Comparison of ENCODE assay signal across 17 mouse cellular contexts in the genomic region with DNA sequence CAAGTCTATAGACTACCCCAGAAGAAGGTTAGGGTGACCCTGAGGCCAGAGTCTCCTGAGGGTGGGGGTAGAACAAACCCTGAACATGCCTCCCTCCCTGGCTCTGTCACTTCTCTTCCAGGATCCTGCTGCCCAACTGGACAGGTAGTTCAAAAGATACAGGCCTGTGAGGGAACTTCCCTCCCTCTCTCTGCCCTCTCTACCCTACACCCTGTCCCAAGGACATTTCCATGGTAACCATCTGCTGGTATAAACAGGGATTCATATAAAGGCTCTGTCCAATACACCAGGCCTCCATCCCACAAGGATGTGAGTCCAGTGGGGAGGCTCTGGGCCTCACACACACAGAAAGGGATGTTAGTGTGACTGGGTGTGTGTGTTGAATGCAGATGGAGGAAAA. TPM values are rescaled to one million over a fixed set of nuclear protein-coding genes. Genes with fewer than 3 reads are reported as not detected.
A peak's percentile ranks its signal among the peaks of the same experiment; 100 is the strongest.
DNase-seq lines count a peak whose midpoint lies in the region; ATAC-seq and TF ChIP-seq lines count a peak whose summit lies in the region.
"Had no signal": no experiment of that assay in that cellular context is flagged by ENCODE, and none has a peak within 500 bp of the region (broad histone marks: within the 10 kb centered on the region; RNA-seq: fewer than 3 reads in every experiment).

No protein-coding gene starts in this region.

- peak overlapping the region; percentile 18; the same call in 1 of the 2 replicates for H3K9ac ChIP-seq in hindbrain, postnatal 0 days (replicated peaks; ENCODE audit: low read length)
- H3K9ac ChIP-seq: embryonic facial prominence, embryonic 15.5 days; liver, embryonic 13.5 days had no signal

- ATAC-seq in hindbrain, postnatal 0 days = peak; percentile 24; the same call in 1 of the 2 replicates

- no peaks in the 10 kb centered on the region for H3K27me3 ChIP-seq in hindbrain, postnatal 0 days (ENCODE audit: insufficient read depth, low read length)

- H3K36me3 ChIP-seq in hindbrain, postnatal 0 days (ENCODE audit: insufficient read depth, low read length) = no peaks in the 10 kb centered on the region
- H3K36me3 ChIP-seq: embryonic facial prominence, embryonic 15.5 days; liver, embryonic 13.5 days had no signal

- DNase-seq in embryo, embryonic 11 days = peak; percentile 44
- no peak for DNase-seq in embryo, embryonic 9.5 days (ENCODE audit: extremely low spot score)
- DNase-seq in retina, postnatal 1 day = peak; percentile 40
- no peak for DNase-seq in retina, embryonic 14.5 days (ENCODE audit: low spot score)
- DNase-seq in hindbrain, postnatal 0 days (ENCODE audit: low spot score) = no peak
- no peak for DNase-seq in right cerebral cortex, adult 18-20 months
- no peak for DNase-seq in layer of hippocampus, adult 18-20 months (ENCODE audit: low spot score in 2 of 2)
- DNase-seq in right cerebral cortex, postnatal 36 days (ENCODE audit: low spot score in 2 of 2) = no peak
- DNase-seq: cerebellum, adult 2 months; gastrocnemius, postnatal 10 days; liver, embryonic 13.5 days; right cerebral cortex, postnatal 25 days; thymus, postnatal 25 days had no signal

- H3K9me3 ChIP-seq in hindbrain, postnatal 0 days (ENCODE audit: low read length) = no peaks in the 10 kb centered on the region
- H3K9me3 ChIP-seq: embryonic facial prominence, embryonic 15.5 days; liver, embryonic 13.5 days had no signal

- no peak for TF ChIP-seq CTCF in hindbrain, postnatal 0 days (IDR thresholded peaks at IDR 0.05; ENCODE audit: low read depth)

- H3K4me2 ChIP-seq in hindbrain, postnatal 0 days (ENCODE audit: low read depth, low read length) = no peak overlapping the region
- H3K4me2 ChIP-seq: embryonic facial prominence, embryonic 15.5 days; heart, embryonic 11.5 days; liver, embryonic 13.5 days had no signal

- H3K27ac ChIP-seq in hindbrain, postnatal 0 days = peak overlapping the region; percentile 36; the same call in 1 of the 2 replicates
- H3K27ac ChIP-seq: embryonic facial prominence, embryonic 15.5 days; liver, embryonic 13.5 days had no signal

- no peak overlapping the region for H3K4me3 ChIP-seq in hindbrain, postnatal 0 days (ENCODE audit: low read length)
- H3K4me3 ChIP-seq: embryonic facial prominence, embryonic 15.5 days; liver, embryonic 13.5 days; myocyte had no signal

- peaks cover 17% of the 10 kb centered on the region for H3K4me1 ChIP-seq in hindbrain, postnatal 0 days (ENCODE audit: insufficient read depth, low read length)

RNA-seq across cellular contexts. Expression of a gene that starts 1.0 kb away (rescaled TPM):
- total RNA-seq in hindbrain, postnatal 0 days (2014; rRNA removed) = 50.5 and 52.7 TPM in 2 replicates
- polyA plus RNA-seq in hindbrain, postnatal 0 days (2015; fragmentation: Nextera tagmentation; extraction: Ambion mirVana) = 35.2 and 41.4 TPM in 2 replicates
- 10 to 100 TPM; 15.7 to 19.6 TPM for total RNA-seq in layer of hippocampus, adult 18-20 months (2021)
- polyA plus RNA-seq: C2C12, myocyte had no signal

RNA-seq across cellular contexts. Expression of a gene that starts 56.0 kb away (rescaled TPM):
- 0.47 and 0.68 TPM in 2 replicates for total RNA-seq in hindbrain, postnatal 0 days (2014; rRNA removed)
- 0.09 and 0.28 TPM in 2 replicates for polyA plus RNA-seq in hindbrain, postnatal 0 days (2015; fragmentation: Nextera tagmentation; extraction: Ambion mirVana)
- 1 to 10 TPM; 1.9 to 2.1 TPM for total RNA-seq in layer of hippocampus, adult 18-20 months (2021)

Comparison
In these comparisons a context has a peak if more than half of its experiments do, and no peak if none do; other contexts are left out.
1. DNase-seq: peak in embryo, embryonic 11 days (single experiment) and retina, postnatal 1 day (single experiment); none in embryo, embryonic 9.5 days (single experiment), retina, embryonic 14.5 days (single experiment), hindbrain, postnatal 0 days (single experiment), right cerebral cortex, adult 18-20 months (single experiment), layer of hippocampus, adult 18-20 months (0 of 2) and right cerebral cortex, postnatal 36 days (0 of 2).